ENCODE assay signal across 18 mouse cellular contexts in genomic region chr2:119461028-119461427, GRCm38 (mm10). TPM values are rescaled to one million over a fixed set of nuclear protein-coding genes. Genes with fewer than 3 reads are reported as not detected.
A peak's percentile ranks its signal among the peaks of the same experiment; 100 is the strongest.
DNase-seq lines count a peak whose midpoint lies in the region; ATAC-seq and TF ChIP-seq lines count a peak whose summit lies in the region.
"Had no signal": no experiment of that assay in that cellular context is flagged by ENCODE, and none has a peak within 500 bp of the region (broad histone marks: within the 10 kb centered on the region; RNA-seq: fewer than 3 reads in every experiment).

No protein-coding gene starts in this region.

- ATAC-seq in intestine, postnatal 0 days: no peak
- ATAC-seq in intestine, embryonic 16.5 days: no peak
- ATAC-seq in midbrain, postnatal 0 days (ENCODE audit: low FRiP score): no peak
- no peak for ATAC-seq in midbrain, embryonic 15.5 days (replicated peaks)
- ATAC-seq: forebrain, embryonic 13.5 days had no signal

- TF ChIP-seq CTCF in intestine, postnatal 0 days (IDR thresholded peaks at IDR 0.05; ENCODE audit: low read depth): peak; percentile 59
- TF ChIP-seq CTCF in midbrain, postnatal 0 days (IDR thresholded peaks at IDR 0.05): peak; percentile 49

- no peak overlapping the region for H3K4me3 ChIP-seq in intestine, postnatal 0 days (ENCODE audit: low read depth, low read length)
- no peak overlapping the region for H3K4me3 ChIP-seq in intestine, embryonic 16.5 days (ENCODE audit: low read length)
- no peak overlapping the region for H3K4me3 ChIP-seq in midbrain, postnatal 0 days (ENCODE audit: low read depth, low read length)
- H3K4me3 ChIP-seq in midbrain, embryonic 15.5 days: no peak overlapping the region
- H3K4me3 ChIP-seq: embryonic facial prominence, embryonic 15.5 days; forebrain, embryonic 13.5 days; heart, embryonic 15.5 days; hindbrain, embryonic 12.5 days; stomach, embryonic 15.5 days had no signal

- DNase-seq in midbrain, postnatal 0 days (ENCODE audit: low spot score): no peak
- DNase-seq in brain, adult 2 months (ENCODE audit: low read depth, low spot score): peak; percentile 4
- no peak for DNase-seq in adrenal gland, adult (ENCODE audit: inconsistent age in 2 of 2, low spot score in 1 of 2)
- DNase-seq in testis, postnatal 14 days (ENCODE audit: low spot score): no peak
- no peak for DNase-seq in cerebellum, postnatal 25 days
- DNase-seq: adrenal gland, postnatal 10 days; cerebellum, adult 9-10 months; heart, adult 11 months; kidney, adult 11 months; thymus, postnatal 4 days had no signal

- WGBS in intestine, postnatal 0 days: 92% methylated on average over 3 of the region's 3 CpGs
- WGBS in intestine, embryonic 16.5 days: 95% methylated on average over 3 of the region's 3 CpGs
- 93% methylated on average over 3 of the region's 3 CpGs for WGBS in midbrain, postnatal 0 days
- WGBS in midbrain, embryonic 15.5 days: 98% methylated on average over 3 of the region's 3 CpGs

- no peaks in the 10 kb centered on the region for H3K27me3 ChIP-seq in intestine, postnatal 0 days (replicated peaks; ENCODE audit: control insufficient read depth, insufficient read depth, low read length)
- H3K27me3 ChIP-seq in intestine, embryonic 16.5 days (replicated peaks; ENCODE audit: control insufficient read depth, insufficient read depth, low read length): no peaks in the 10 kb centered on the region
- H3K27me3 ChIP-seq in midbrain, postnatal 0 days (ENCODE audit: insufficient read depth, low read length): no peaks in the 10 kb centered on the region
- H3K27me3 ChIP-seq in midbrain, embryonic 15.5 days (replicated peaks): no peaks in the 10 kb centered on the region
- H3K27me3 ChIP-seq: embryonic facial prominence, embryonic 15.5 days; forebrain, embryonic 13.5 days; heart, embryonic 15.5 days; hindbrain, embryonic 12.5 days; stomach, embryonic 15.5 days had no signal

- peaks cover 13% of the 10 kb centered on the region for H3K36me3 ChIP-seq in intestine, postnatal 0 days (ENCODE audit: control insufficient read depth, insufficient read depth)
- no peaks in the 10 kb centered on the region; the same call in 1 of the 2 replicates for H3K36me3 ChIP-seq in intestine, embryonic 16.5 days (ENCODE audit: control insufficient read depth, insufficient read depth, low read length)
- H3K36me3 ChIP-seq in midbrain, postnatal 0 days (ENCODE audit: insufficient read depth, low read length): peaks cover 13% of the 10 kb centered on the region
- H3K36me3 ChIP-seq in midbrain, embryonic 15.5 days (replicated peaks): peaks cover 6% of the 10 kb centered on the region; the same call in 1 of the 2 replicates

- H3K9ac ChIP-seq in intestine, postnatal 0 days (ENCODE audit: low read depth, low read length): no peak overlapping the region
- H3K9ac ChIP-seq in intestine, embryonic 16.5 days (ENCODE audit: low read depth, low read length): no peak overlapping the region
- no peak overlapping the region for H3K9ac ChIP-seq in midbrain, postnatal 0 days (replicated peaks; ENCODE audit: low read length, poor library complexity, severe bottlenecking)
- no peak overlapping the region for H3K9ac ChIP-seq in midbrain, embryonic 15.5 days
- H3K9ac ChIP-seq: embryonic facial prominence, embryonic 15.5 days; forebrain, embryonic 13.5 days; heart, embryonic 15.5 days; hindbrain, embryonic 12.5 days; stomach, embryonic 15.5 days had no signal

- H3K9me3 ChIP-seq in intestine, postnatal 0 days (ENCODE audit: control insufficient read depth): no peaks in the 10 kb centered on the region
- no peaks in the 10 kb centered on the region for H3K9me3 ChIP-seq in intestine, embryonic 16.5 days (ENCODE audit: control insufficient read depth, low read length)
- no peaks in the 10 kb centered on the region for H3K9me3 ChIP-seq in midbrain, postnatal 0 days (ENCODE audit: low read length)
- H3K9me3 ChIP-seq in midbrain, embryonic 15.5 days: no peaks in the 10 kb centered on the region
- H3K9me3 ChIP-seq: embryonic facial prominence, embryonic 15.5 days; forebrain, embryonic 13.5 days; heart, embryonic 15.5 days; hindbrain, embryonic 12.5 days; stomach, embryonic 15.5 days had no signal

- H3K4me1 ChIP-seq in intestine, postnatal 0 days (replicated peaks; ENCODE audit: control insufficient read depth, insufficient read depth, low read length): no peaks in the 10 kb centered on the region
- H3K4me1 ChIP-seq in intestine, embryonic 16.5 days (ENCODE audit: control insufficient read depth, insufficient read depth, low read length): no peaks in the 10 kb centered on the region
- no peaks in the 10 kb centered on the region for H3K4me1 ChIP-seq in midbrain, postnatal 0 days (ENCODE audit: insufficient read depth, low read length)
- no peaks in the 10 kb centered on the region for H3K4me1 ChIP-seq in midbrain, embryonic 15.5 days
- H3K4me1 ChIP-seq: embryonic facial prominence, embryonic 15.5 days; forebrain, embryonic 13.5 days; heart, embryonic 15.5 days; hindbrain, embryonic 12.5 days; stomach, embryonic 15.5 days had no signal

- H3K4me2 ChIP-seq in intestine, postnatal 0 days (replicated peaks; ENCODE audit: low read depth): no peak overlapping the region
- no peak overlapping the region for H3K4me2 ChIP-seq in intestine, embryonic 16.5 days (ENCODE audit: low read depth, low read length)
- H3K4me2 ChIP-seq in midbrain, postnatal 0 days (ENCODE audit: low read depth, low read length, poor library complexity, severe bottlenecking): no peak overlapping the region
- no peak overlapping the region for H3K4me2 ChIP-seq in midbrain, embryonic 15.5 days
- H3K4me2 ChIP-seq: embryonic facial prominence, embryonic 15.5 days; forebrain, embryonic 13.5 days; heart, embryonic 15.5 days; hindbrain, embryonic 12.5 days; stomach, embryonic 15.5 days had no signal

- H3K27ac ChIP-seq in intestine, postnatal 0 days (ENCODE audit: low read depth, low read length): no peak overlapping the region
- H3K27ac ChIP-seq in intestine, embryonic 16.5 days (ENCODE audit: low read length): no peak overlapping the region
- H3K27ac ChIP-seq in midbrain, postnatal 0 days (ENCODE audit: low read depth, low read length): no peak overlapping the region
- no peak overlapping the region for H3K27ac ChIP-seq in midbrain, embryonic 15.5 days
- H3K27ac ChIP-seq: embryonic facial prominence, embryonic 15.5 days; forebrain, embryonic 13.5 days; heart, embryonic 15.5 days; hindbrain, embryonic 12.5 days; stomach, embryonic 15.5 days had no signal

RNA-seq across cellular contexts. Expression of gene Ino80, which starts 16.5 kb away (rescaled TPM):
- 2.4 and 2.6 TPM in 2 replicates for polyA plus RNA-seq in intestine, postnatal 0 days (2015; fragmentation: Nextera tagmentation; extraction: Ambion mirVana)
- polyA plus RNA-seq in intestine, embryonic 16.5 days (2015; fragmentation: Nextera tagmentation; extraction: Ambion mirVana): 3.2 and 3.4 TPM in 2 replicates
- 13.2 and 15.0 TPM in 2 replicates for total RNA-seq in midbrain, postnatal 0 days (2014; rRNA removed)
- 2.2 and 2.4 TPM in 2 replicates for polyA plus RNA-seq in midbrain, postnatal 0 days (2015; fragmentation: Nextera tagmentation; extraction: Ambion mirVana)
- 3.1 and 3.3 TPM in 2 replicates for polyA plus RNA-seq in midbrain, embryonic 15.5 days (2015; fragmentation: Nextera tagmentation; extraction: Ambion mirVana)
